Mouse (Mus musculus): ENCODE results near the gene Sh3bgrl2.

DNA sequence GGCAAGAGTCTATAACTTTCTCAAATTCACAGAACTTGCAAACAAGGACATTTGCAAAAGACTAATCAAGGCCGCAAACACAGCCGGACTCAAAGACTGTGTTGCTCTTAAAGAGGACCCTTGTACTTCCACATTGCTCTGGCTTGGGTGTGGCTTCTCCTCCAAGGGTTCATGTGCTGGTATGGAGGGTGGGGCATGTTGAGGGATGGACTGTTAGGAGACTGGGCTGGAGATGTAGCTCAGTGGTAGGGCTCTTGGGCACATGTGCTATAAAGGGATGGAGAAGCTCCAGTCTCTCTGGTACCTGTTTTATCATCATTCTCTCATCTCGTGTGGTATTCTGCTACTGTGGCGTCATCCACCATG, 7.7 kb upstream of the Sh3bgrl2 start:
- TF ChIP-seq CTCF (IDR thresholded peaks at IDR 0.05; ENCODE audit: insufficient read depth, low read depth, low read length): no peak
- no peak for TF ChIP-seq POLR2A (IDR thresholded peaks at IDR 0.05; ENCODE audit: insufficient read depth, low read depth, low read length)

Measured in olfactory bulb, adult 2 months (tissue).